ENCODE assay signal across 18 mouse cellular contexts in genomic region chr13:102856821-102857538, GRCm38 (mm10).
DNase-seq lines count a peak whose midpoint lies in the region; ATAC-seq and TF ChIP-seq lines count a peak whose summit lies in the region.
"Had no signal": no experiment of that assay in that cellular context is flagged by ENCODE, and none has a peak within 500 bp of the region (broad histone marks: within the 10 kb centered on the region; RNA-seq: fewer than 3 reads in every experiment).

No protein-coding gene starts in this region.

- whole genome bisulfite sequencing in heart, embryonic 12.5 days: 64% methylated on average over 5 of the region's 5 CpGs
- WGBS in lung, embryonic 14.5 days: 58% methylated on average over 5 of the region's 5 CpGs
- 52% methylated on average over 5 of the region's 5 CpGs for WGBS in small intestine, adult 2 months

- TF ChIP-seq CTCF in lung, embryonic 14.5 days (IDR thresholded peaks at IDR 0.05; ENCODE audit: low read depth): no peak
- TF ChIP-seq CTCF in small intestine, adult 2 months (IDR thresholded peaks at IDR 0.05; ENCODE audit: extremely low read depth, insufficient read length, insufficient replicate concordance, low read depth, low read length): no peak

- H3K9me3 ChIP-seq in heart, embryonic 12.5 days (replicated peaks): no peaks in the 10 kb centered on the region
- no peaks in the 10 kb centered on the region for H3K9me3 ChIP-seq in lung, embryonic 14.5 days (ENCODE audit: low read depth, low read length)
- H3K9me3 ChIP-seq: embryonic facial prominence, embryonic 10.5 days; G1E; liver, embryonic 12.5 days; midbrain, embryonic 12.5 days had no signal

- intact Hi-C loops in heart, postnatal 25 days (cut with DNase I): no loop called here

- no peaks in the 10 kb centered on the region for H3K27me3 ChIP-seq in heart, embryonic 12.5 days (replicated peaks)
- H3K27me3 ChIP-seq in lung, embryonic 14.5 days (ENCODE audit: insufficient read depth, low read length): no peaks in the 10 kb centered on the region
- H3K27me3 ChIP-seq in small intestine, adult 2 months (ENCODE audit: control insufficient read depth, insufficient read depth, low read length): no peaks in the 10 kb centered on the region
- H3K27me3 ChIP-seq: liver, embryonic 12.5 days; midbrain, embryonic 12.5 days had no signal

- H3K36me3 ChIP-seq in heart, embryonic 12.5 days: peaks cover 11% of the 10 kb centered on the region
- H3K36me3 ChIP-seq in lung, embryonic 14.5 days (ENCODE audit: insufficient read depth): no peaks in the 10 kb centered on the region
- H3K36me3 ChIP-seq in small intestine, adult 2 months (ENCODE audit: control insufficient read depth, insufficient read depth, low read length): no peaks in the 10 kb centered on the region
- H3K36me3 ChIP-seq: embryonic facial prominence, embryonic 10.5 days; G1E; liver, embryonic 12.5 days; midbrain, embryonic 12.5 days had no signal

- ATAC-seq in heart, embryonic 12.5 days (ENCODE audit: insufficient number of reproducible peaks, low FRiP score): no peak
- no peak for ATAC-seq in lung, embryonic 14.5 days (ENCODE audit: insufficient read depth)
- ATAC-seq: liver, embryonic 12.5 days had no signal

- no peak overlapping the region for H3K4me2 ChIP-seq in heart, embryonic 12.5 days
- H3K4me2 ChIP-seq in lung, embryonic 14.5 days: no peak overlapping the region
- H3K4me2 ChIP-seq: hindbrain, embryonic 14.5 days; liver, embryonic 12.5 days; midbrain, embryonic 12.5 days had no signal

- no peak overlapping the region for H3K4me3 ChIP-seq in heart, embryonic 12.5 days
- H3K4me3 ChIP-seq in lung, embryonic 14.5 days (ENCODE audit: low read depth, low read length): no peak overlapping the region
- H3K4me3 ChIP-seq in small intestine, adult 2 months (ENCODE audit: low read depth, low read length): no peak overlapping the region
- H3K4me3 ChIP-seq: embryonic facial prominence, embryonic 10.5 days; liver, embryonic 12.5 days; midbrain, embryonic 12.5 days; myocyte had no signal

- peaks cover 33% of the 10 kb centered on the region for H3K4me1 ChIP-seq in heart, embryonic 12.5 days (replicated peaks)
- H3K4me1 ChIP-seq in lung, embryonic 14.5 days (ENCODE audit: insufficient read depth): peaks cover 12% of the 10 kb centered on the region; the same call in 1 of the 2 replicates
- H3K4me1 ChIP-seq in small intestine, adult 2 months (ENCODE audit: control insufficient read depth, insufficient read depth, insufficient read length, low read length): peaks cover 10% of the 10 kb centered on the region; the same call in 1 of the 2 replicates
- H3K4me1 ChIP-seq: midbrain, embryonic 12.5 days had no signal

- peak overlapping the region; percentile 34; the same call in 1 of the 2 replicates for H3K27ac ChIP-seq in heart, embryonic 12.5 days (ENCODE audit: poor library complexity, severe bottlenecking)
- no peak overlapping the region for H3K27ac ChIP-seq in lung, embryonic 14.5 days (ENCODE audit: low read depth)
- H3K27ac ChIP-seq in small intestine, adult 2 months (ENCODE audit: insufficient read depth, low read depth, low read length): peak overlapping the region; percentile 24; the same call in 1 of the 2 replicates
- H3K27ac ChIP-seq: embryonic facial prominence, embryonic 10.5 days; hindbrain, embryonic 14.5 days; liver, embryonic 12.5 days; midbrain, embryonic 12.5 days had no signal

- H3K9ac ChIP-seq in heart, embryonic 12.5 days: no peak overlapping the region
- H3K9ac ChIP-seq in lung, embryonic 14.5 days: no peak overlapping the region
- H3K9ac ChIP-seq: hindbrain, embryonic 14.5 days; liver, embryonic 12.5 days; midbrain, embryonic 12.5 days had no signal

- DNase-seq in heart, postnatal 25 days (ENCODE audit: low spot score): no peak
- peak; percentile 42 for DNase-seq in lung, embryonic 14.5 days
- DNase-seq in lung, postnatal 25 days (ENCODE audit: low spot score): no peak
- peak; percentile 44 for DNase-seq in adrenal gland, adult 8-10 months
- DNase-seq in layer of hippocampus, postnatal 14 days (ENCODE audit: low spot score in 2 of 2): no peak
- DNase-seq in right cerebral cortex, postnatal 25 days: no peak
- DNase-seq: cerebellum, postnatal 10 days; kidney, adult 8-10 months; lung, postnatal 36 days; right cerebral cortex, postnatal 14 days had no signal

- TF ChIP-seq POLR2A in small intestine, adult 2 months (IDR thresholded peaks at IDR 0.05; ENCODE audit: low read depth, low read length): no peak

Comparison
In these comparisons a context has a peak if more than half of its experiments do, and no peak if none do; other contexts are left out.
1. DNase-seq: peak in lung, embryonic 14.5 days (single experiment) and adrenal gland, adult 8-10 months (single experiment); none in heart, postnatal 25 days (single experiment), lung, postnatal 25 days (single experiment), layer of hippocampus, postnatal 14 days (0 of 2) and right cerebral cortex, postnatal 25 days (single experiment).